Mouse (Mus musculus): ENCODE data around the gene Rnf126. TPM values are rescaled to one million over a fixed set of nuclear protein-coding genes. Genes with fewer than 3 reads are reported as not detected.
"Not testable (repeated sequence)": the region's sequence is repeated elsewhere in the genome, so short reads cannot be mapped to it uniquely, and the experiment has no call there.

Rnf126 gene
- polyA plus RNA-seq, 1 experiment from 2014 or later, result 87.8 TPM

DNA sequence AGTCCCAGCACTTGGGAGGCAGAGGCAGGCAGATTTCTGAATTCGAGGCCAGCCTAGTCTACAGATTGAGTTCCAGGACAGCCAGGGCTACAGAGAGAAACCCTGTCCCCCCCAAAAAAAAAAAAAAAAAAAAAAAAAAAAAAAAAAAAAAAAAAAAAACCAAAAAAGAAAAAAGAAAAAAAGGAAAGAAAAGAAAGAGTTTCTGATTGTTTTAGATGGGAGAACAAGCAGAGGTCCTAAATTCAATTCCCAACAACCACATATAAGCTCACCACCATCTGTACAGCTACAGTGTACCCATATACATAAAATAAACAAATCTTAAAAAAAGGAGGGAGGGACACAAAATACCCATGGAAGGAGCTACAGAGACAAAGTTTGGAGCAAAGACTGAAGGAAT is 7.1 kb downstream of the Rnf126 start:
- H3K4me2 ChIP-seq; H3K27me3 ChIP-seq (replicated peaks); H3K27ac ChIP-seq; H3K9me3 ChIP-seq; H3K4me3 ChIP-seq (replicated peaks); H3K9ac ChIP-seq; ATAC-seq (ENCODE audit: insufficient read depth, low FRiP score, low read depth): not testable (repeated sequence)
- H3K4me1 ChIP-seq, result peaks cover 17% of the 10 kb centered on the region; the same call in 1 of the 2 replicates
- peaks cover 45% of the 10 kb centered on the region for H3K36me3 ChIP-seq
- 100% methylated on average over 1 of the region's 1 CpGs for WGBS

- Histone ChIP-seq H3K36me3 (peaks cover 40% of the 10 kb centered on the region), H3K9ac (no peak overlapping the region), H3K4me1 (0 out of 2 replicates have a peak, but pooled peaks cover 4% of the 10 kb centered on the region), H3K4me3 (replicated peaks) (no peak overlapping the region), H3K9me3 (no peaks in the 10 kb centered on the region), H3K27ac (no peak overlapping the region), H3K27me3 (replicated peaks) (no peaks in the 10 kb centered on the region), H3K4me2 (no peak overlapping the region)
- WGBS, result 90% methylated on average over 24 of the region's 24 CpGs
- ATAC-seq (ENCODE audit: insufficient read depth, low FRiP score, low read depth), result no peak
These were observed 10.1 kb downstream of the Rnf126 start for GRCm38 (mm10) chr10:79756660-79757059.

DNA sequence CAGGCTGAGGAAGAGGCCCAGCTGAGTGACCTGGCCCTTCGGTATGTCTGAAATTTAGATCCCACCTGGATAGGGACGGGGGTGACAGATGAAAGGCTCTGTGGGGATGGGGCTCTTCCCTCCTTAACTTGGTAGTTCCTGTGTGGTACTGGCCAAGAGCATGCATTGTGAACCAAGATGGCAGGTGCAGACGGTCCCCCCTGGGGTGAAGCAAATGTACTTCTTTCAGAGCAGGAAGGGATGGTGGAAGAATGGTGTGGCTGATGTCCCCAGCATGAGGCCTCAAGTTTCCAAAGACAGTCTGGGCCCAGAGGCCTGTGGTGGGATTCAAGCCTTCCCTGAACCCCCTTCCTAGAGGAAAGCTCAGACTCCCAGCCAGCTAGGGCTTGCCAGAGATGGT is 10.9 kb downstream of the Rnf126 start:
- Histone ChIP-seq H3K27me3 (replicated peaks) (no peaks in the 10 kb centered on the region), H3K4me1 (0 out of 2 replicates have a peak, but pooled peaks cover 4% of the 10 kb centered on the region), H3K27ac (no peak overlapping the region), H3K4me2 (no peak overlapping the region), H3K9ac (no peak overlapping the region), H3K4me3 (replicated peaks) (no peak overlapping the region), H3K36me3 (peaks cover 32% of the 10 kb centered on the region), H3K9me3 (no peaks in the 10 kb centered on the region)
- WGBS, result 82% methylated on average over 3 of the region's 3 CpGs
- no peak for ATAC-seq (ENCODE audit: insufficient read depth, low FRiP score, low read depth)

GRCm38 (mm10) chr10:79754856-79755516 is 11.8 kb downstream of the Rnf126 start, which contains the start of gene Fgf22:
Fgf22 (plus strand) TSS chr10:79755076.
- Histone ChIP-seq H3K9me3 (no peaks in the 10 kb centered on the region), H3K4me3 (replicated peaks) (peak within 1 kb of the TSS; percentile 27), H3K9ac (0 out of 2 replicates have a peak within 1 kb of the TSS, but pooled peaks have one; percentile 16), H3K4me2 (peak within 1 kb of the TSS; percentile 63), H3K27me3 (replicated peaks) (no peaks in the 10 kb centered on the region), H3K4me1 (0 out of 2 replicates have a peak, but pooled peaks cover 4% of the 10 kb centered on the region), H3K27ac (no peak within 1 kb of the TSS), H3K36me3 (peaks cover 28% of the 10 kb centered on the region)
- 1% methylated on average over 36 of the region's 36 CpGs for WGBS
- ATAC-seq (ENCODE audit: insufficient read depth, low FRiP score, low read depth), result peak; percentile 84

DNA sequence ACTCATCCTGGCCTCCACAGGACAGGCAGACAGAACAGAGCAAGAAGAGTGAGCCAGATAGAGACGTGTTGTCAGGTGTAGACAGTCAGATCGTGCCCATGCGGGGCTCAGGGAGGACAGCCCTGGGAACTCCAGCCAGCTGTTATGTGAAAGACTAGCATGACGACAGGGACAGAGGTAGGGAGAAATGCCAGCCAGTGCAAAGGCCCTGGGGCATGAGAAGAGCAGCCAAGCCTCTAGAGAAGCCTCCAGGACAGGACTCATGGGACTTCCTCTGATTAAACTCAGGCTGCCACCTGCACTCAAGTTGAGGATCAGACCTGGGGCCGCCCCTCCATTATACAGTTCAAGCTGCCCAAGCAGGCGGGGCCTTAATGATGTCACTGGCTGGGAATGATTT is 18.3 kb downstream of the Rnf126 start:
- Histone ChIP-seq H3K36me3 (peaks cover under 1% of the 10 kb centered on the region; the same call in 1 of the 2 replicates), H3K27me3 (replicated peaks) (no peaks in the 10 kb centered on the region), H3K27ac (no peak overlapping the region), H3K4me2 (no peak overlapping the region), H3K4me1 (peaks cover 6% of the 10 kb centered on the region; the same call in 1 of the 2 replicates), H3K9me3 (no peaks in the 10 kb centered on the region), H3K9ac (no peak overlapping the region), H3K4me3 (replicated peaks) (no peak overlapping the region)
- WGBS, result 79% methylated on average over 6 of the region's 6 CpGs
- no peak for ATAC-seq (ENCODE audit: insufficient read depth, low FRiP score, low read depth)

DNA sequence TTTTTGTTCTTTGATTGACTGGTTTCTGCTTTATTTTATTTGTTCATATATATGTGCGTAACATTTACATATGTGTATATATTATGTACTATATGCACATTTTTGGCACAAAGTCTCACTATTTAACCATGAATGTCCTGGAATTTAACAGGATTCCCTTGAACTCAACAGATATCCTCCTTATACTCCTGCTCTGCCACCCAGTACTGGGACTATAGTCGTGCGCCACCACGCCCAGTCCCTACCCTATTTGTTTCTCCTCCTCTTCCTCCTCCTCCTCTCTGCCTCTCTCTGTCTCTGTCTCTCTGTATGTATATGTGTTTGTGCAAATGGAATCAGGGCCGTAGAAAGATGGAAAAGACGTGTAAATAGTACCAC is 20.0 kb downstream of the Rnf126 start:
- peaks cover 16% of the 10 kb centered on the region for H3K36me3 ChIP-seq
- H3K9ac ChIP-seq, result no peak overlapping the region
- ATAC-seq (ENCODE audit: insufficient read depth, low FRiP score, low read depth), result peak; percentile 54; the same call in 1 of the 2 replicates
- no peaks in the 10 kb centered on the region for H3K27me3 ChIP-seq (replicated peaks)
- no peak overlapping the region for H3K27ac ChIP-seq
- H3K4me3 ChIP-seq (replicated peaks), result no peak overlapping the region; the same call in 1 of the 2 replicates
- WGBS, result 21% methylated on average over 6 of the region's 6 CpGs
- no peaks in the 10 kb centered on the region for H3K9me3 ChIP-seq
- peaks cover 6% of the 10 kb centered on the region; the same call in 1 of the 2 replicates for H3K4me1 ChIP-seq
- H3K4me2 ChIP-seq, result peak overlapping the region; percentile 52

DNA sequence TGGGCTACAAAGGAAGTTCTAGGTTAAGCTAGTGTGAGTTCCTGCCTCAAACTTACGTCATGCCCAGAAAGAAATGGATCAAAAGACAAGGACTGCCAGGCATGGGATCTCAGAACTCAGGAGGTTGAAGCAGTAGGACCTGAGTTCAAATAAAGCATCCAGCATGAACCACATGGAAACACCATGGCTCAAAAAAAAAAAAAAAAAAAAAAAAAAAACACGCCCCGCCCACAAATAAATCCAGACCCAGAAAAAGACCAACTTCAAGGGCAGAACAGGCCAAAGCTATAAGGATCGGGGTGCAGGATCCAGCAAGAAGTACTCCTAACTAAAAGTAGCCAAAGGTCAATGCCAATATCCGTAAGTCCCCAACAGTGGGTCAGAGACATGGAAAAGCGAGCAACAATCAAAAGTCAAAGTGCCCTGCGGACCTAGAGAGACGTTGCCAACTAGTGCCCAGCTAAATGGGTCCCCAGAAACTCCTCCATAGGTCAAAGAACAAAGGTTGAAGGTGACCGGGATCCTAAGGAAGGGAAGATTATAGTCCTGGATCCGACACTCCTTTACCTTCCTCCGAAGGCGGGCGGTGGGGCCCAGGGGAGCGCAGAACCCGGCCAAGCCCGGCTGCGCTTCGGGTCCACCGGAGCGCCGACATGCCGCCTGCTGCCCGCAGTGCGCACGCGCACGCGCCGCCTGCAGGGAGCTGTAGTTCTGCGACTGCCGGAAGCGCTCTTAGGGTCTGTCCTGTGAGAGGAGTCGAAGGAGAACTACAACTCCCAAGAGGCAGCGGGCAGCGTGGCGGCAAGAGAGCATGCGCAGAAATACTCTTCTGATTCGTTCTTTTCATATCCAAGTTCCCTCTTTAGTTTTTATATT is 20.6 kb downstream of the Rnf126 start, which contains the start of gene Polrmt:
Gene Polrmt, minus strand, starts transcription at position 684 of the 876 bp plus-strand sequence.
- 3% methylated on average over 38 of the region's 38 CpGs for WGBS

GRCm38 (mm10) chr10:79745411-79745810 is 21.3 kb downstream of the Rnf126 start:
- no peak for ATAC-seq (ENCODE audit: insufficient read depth, low FRiP score, low read depth)
- Histone ChIP-seq H3K36me3 (peaks cover 29% of the 10 kb centered on the region), H3K9me3 (no peaks in the 10 kb centered on the region), H3K27ac (no peak overlapping the region), H3K4me3 (replicated peaks) (peak overlapping the region; percentile 60), H3K9ac (no peak overlapping the region), H3K27me3 (replicated peaks) (no peaks in the 10 kb centered on the region), H3K4me1 (peaks cover 6% of the 10 kb centered on the region; the same call in 1 of the 2 replicates), H3K4me2 (peak overlapping the region; percentile 61)
- WGBS, result 87% methylated on average over 3 of the region's 3 CpGs

More for the DNA sequence above, 20.6 kb downstream of the Rnf126 start, which contains the start of gene Polrmt:
- Histone ChIP-seq H3K36me3 (peaks cover 22% of the 10 kb centered on the region), H3K4me1 (peaks cover 6% of the 10 kb centered on the region; the same call in 1 of the 2 replicates), H3K9ac (peak within 1 kb of the TSS; percentile 42), H3K27me3 (replicated peaks) (no peaks in the 10 kb centered on the region), H3K27ac (no peak within 1 kb of the TSS), H3K4me2 (peak within 1 kb of the TSS; percentile 61), H3K9me3 (no peaks in the 10 kb centered on the region), H3K4me3 (replicated peaks) (peak within 1 kb of the TSS; percentile 60)
- ATAC-seq (ENCODE audit: insufficient read depth, low FRiP score, low read depth), result peak; percentile 98

DNA sequence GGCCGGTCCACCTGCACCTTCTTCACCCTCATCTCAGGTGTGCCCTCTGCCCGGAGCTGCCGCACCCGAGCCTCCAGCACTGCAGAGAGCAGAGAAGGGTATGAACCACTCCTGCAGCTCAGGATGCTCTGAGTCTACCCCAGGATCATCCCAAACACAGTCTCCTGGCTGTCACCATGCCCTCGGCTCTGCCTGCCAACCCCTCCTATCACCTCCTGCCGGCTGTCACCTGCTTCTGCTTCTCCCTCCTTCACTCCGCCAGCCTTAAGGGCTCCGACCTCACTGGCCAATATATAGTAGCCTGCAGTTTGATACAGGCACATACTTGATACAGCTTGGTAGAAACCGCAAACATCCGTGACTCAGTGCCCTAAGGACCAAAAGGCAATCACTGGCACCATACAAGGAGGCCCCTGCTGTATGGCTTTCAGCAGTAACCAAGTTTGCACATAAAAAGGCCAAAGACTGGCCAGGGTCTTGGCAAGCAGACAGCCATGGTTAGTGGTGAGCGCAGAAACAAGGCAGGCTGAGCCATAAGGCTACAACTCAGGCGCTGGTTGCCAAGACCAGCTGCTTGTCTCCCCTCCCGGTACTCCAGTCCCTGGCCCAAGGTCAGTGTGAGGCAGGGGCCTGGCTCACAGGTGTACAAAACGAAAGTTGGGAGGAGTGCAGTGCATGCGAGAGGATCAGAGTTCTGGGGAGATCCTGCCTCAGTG is 22.9 kb downstream of the Rnf126 start:
- Histone ChIP-seq H3K4me2 (no peak overlapping the region), H3K4me3 (replicated peaks) (no peak overlapping the region), H3K9me3 (peaks cover 12% of the 10 kb centered on the region; the same call in 1 of the 2 replicates), H3K36me3 (peaks cover 45% of the 10 kb centered on the region), H3K27ac (no peak overlapping the region), H3K4me1 (peaks cover 6% of the 10 kb centered on the region; the same call in 1 of the 2 replicates), H3K27me3 (replicated peaks) (no peaks in the 10 kb centered on the region), H3K9ac (no peak overlapping the region)
- 91% methylated on average over 15 of the region's 15 CpGs for WGBS
- ATAC-seq (ENCODE audit: insufficient read depth, low FRiP score, low read depth), result no peak

DNA sequence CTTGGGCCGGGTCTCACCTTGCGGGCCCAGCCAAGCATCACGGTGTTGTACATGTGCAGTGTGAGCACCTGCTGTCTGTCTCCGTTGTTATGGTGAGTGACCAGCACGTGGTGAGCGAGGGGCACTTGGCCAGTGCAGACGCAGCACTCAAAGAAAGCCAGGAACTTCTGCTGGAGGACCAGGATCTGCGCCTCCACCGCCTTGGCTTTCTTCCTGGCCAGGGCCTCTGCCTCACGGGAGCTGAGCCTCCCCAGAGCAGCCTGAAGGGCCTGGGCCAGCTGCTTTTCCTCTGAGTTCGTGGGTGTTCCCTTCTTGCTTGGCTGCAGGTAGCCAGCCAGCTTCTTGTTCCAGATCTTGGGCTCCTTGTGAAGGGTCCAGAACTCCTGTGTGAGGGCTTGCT is 23.6 kb downstream of the Rnf126 start:
- H3K4me2 ChIP-seq, result no peak overlapping the region
- H3K36me3 ChIP-seq, result peaks cover 52% of the 10 kb centered on the region
- H3K9me3 ChIP-seq, result peaks cover 12% of the 10 kb centered on the region; the same call in 1 of the 2 replicates
- no peak for ATAC-seq (ENCODE audit: insufficient read depth, low FRiP score, low read depth)
- no peak overlapping the region for H3K9ac ChIP-seq
- no peak overlapping the region for H3K27ac ChIP-seq
- H3K27me3 ChIP-seq (replicated peaks), result no peaks in the 10 kb centered on the region
- peaks cover 6% of the 10 kb centered on the region; the same call in 1 of the 2 replicates for H3K4me1 ChIP-seq
- H3K4me3 ChIP-seq (replicated peaks), result no peak overlapping the region
- 91% methylated on average over 11 of the region's 11 CpGs for WGBS

DNA sequence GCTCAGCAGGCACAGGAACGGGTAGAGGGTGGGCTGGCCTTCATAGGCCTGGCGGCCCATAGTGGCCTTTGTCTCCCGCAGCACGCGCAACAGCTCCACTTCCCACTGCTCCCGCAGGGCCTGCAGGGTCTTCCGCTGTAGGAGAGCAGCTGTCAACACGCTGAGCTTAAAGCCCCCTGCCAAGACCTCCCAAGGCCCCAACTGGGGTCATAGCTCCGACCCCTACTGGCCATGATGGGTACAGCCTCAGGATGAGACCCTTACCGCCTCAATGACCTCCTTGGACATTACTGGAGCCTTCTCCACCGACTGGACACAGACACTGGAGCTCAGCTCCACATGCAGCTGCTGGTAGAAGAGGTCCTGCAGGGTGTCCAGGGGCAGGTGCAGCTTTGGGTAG is 25.9 kb downstream of the Rnf126 start:
- 81% methylated on average over 11 of the region's 11 CpGs for WGBS
- Histone ChIP-seq H3K36me3 (peaks cover 75% of the 10 kb centered on the region), H3K9me3 (peaks cover 14% of the 10 kb centered on the region; the same call in 1 of the 2 replicates)

More for the DNA sequence above, 25.9 kb downstream of the Rnf126 start:
- Histone ChIP-seq H3K4me1 (peaks cover 6% of the 10 kb centered on the region; the same call in 1 of the 2 replicates), H3K4me3 (replicated peaks) (no peak overlapping the region), H3K9ac (no peak overlapping the region), H3K27ac (no peak overlapping the region), H3K4me2 (no peak overlapping the region), H3K27me3 (replicated peaks) (no peaks in the 10 kb centered on the region)
- ATAC-seq (ENCODE audit: insufficient read depth, low FRiP score, low read depth), result no peak

Measured in stomach, embryonic 15.5 days (tissue).